Mouse (Mus musculus) ES-E14 (cell line): ENCODE measurements around the gene Smc5. TPM values are rescaled to one million over a fixed set of nuclear protein-coding genes. Genes with fewer than 3 reads are reported as not detected.

Experiments used
- DNase-seq: peaks from one replicate; pipeline ENCODE4 v3.0.0-alpha.2; 2013; ENCODE audit warnings: low read depth, low spot score
- H3K27ac ChIP-seq: 2 replicates; pipeline ENCODE4 v1.5.1; 2012; ENCODE audit warnings: low read depth, mild to moderate bottlenecking, low read length, moderate library complexity, mixed read lengths; ENCODE audit not compliant: poor library complexity, insufficient read depth, severe bottlenecking
- H3K36me3 ChIP-seq: 2 replicates; pipeline ENCODE4 v1.6.1; 2012; ENCODE audit warnings: mild to moderate bottlenecking, low read length, moderate library complexity, mixed read lengths; ENCODE audit not compliant: control insufficient read depth, poor library complexity, insufficient read depth, severe bottlenecking
- H3K4me1 ChIP-seq, 2 experiments: fragments of 150-350 bp in 1 of 2; sonication (generic) in 1 of 2; 2 replicates each; pipeline ENCODE4 v1.6.1; 2012; ENCODE audit warnings: low read length in 2 of 2, mild to moderate bottlenecking in 1 of 2, mixed read lengths in 1 of 2; ENCODE audit not compliant: control insufficient read depth in 2 of 2, insufficient read depth in 2 of 2, poor library complexity in 1 of 2
- H3K4me3 ChIP-seq, 2 experiments: fragments of 150-350 bp in 1 of 2; sonication (generic) in 1 of 2; 2 replicates each; pipeline ENCODE4 v1.5.1; 2012; ENCODE audit warnings: low read length in 2 of 2, low read depth in 1 of 2, mild to moderate bottlenecking in 1 of 2, mixed read lengths in 1 of 2; ENCODE audit not compliant: insufficient read depth in 1 of 2, poor library complexity in 1 of 2, severe bottlenecking in 1 of 2
- H3K9ac ChIP-seq: 2 replicates; pipeline ENCODE4 v1.6.1; 2012; ENCODE audit warnings: low read depth, mild to moderate bottlenecking, low read length, mixed read lengths; ENCODE audit not compliant: poor library complexity, insufficient read depth, severe bottlenecking
- H3K9me3 ChIP-seq: fragments of 150-350 bp; sonication (generic); 2 replicates; pipeline ENCODE4 v1.6.1; 2012; ENCODE audit warnings: low read depth, mild to moderate bottlenecking, low read length; ENCODE audit not compliant: control insufficient read depth, insufficient read depth
- CHD2 ChIP-seq: IDR thresholded peaks from 2 replicates; pipeline ENCODE4 v1.6.1; 2014; ENCODE audit warnings: mild to moderate bottlenecking, low read depth, low read length, inconsistent platforms
- HCFC1 ChIP-seq: IDR thresholded peaks from 2 replicates; pipeline ENCODE4 v1.6.1; 2012; ENCODE audit warnings: low read length, inconsistent platforms, borderline replicate concordance; ENCODE audit not compliant: insufficient read depth
- MAFK ChIP-seq: IDR thresholded peaks from 2 replicates; pipeline ENCODE4 v1.6.1; 2014; ENCODE audit warnings: mild to moderate bottlenecking, low read depth, low read length, inconsistent platforms; ENCODE audit not compliant: insufficient read depth
- ZC3H11A ChIP-seq: IDR thresholded peaks from 2 replicates; pipeline ENCODE4 v1.6.1; 2012; ENCODE audit warnings: low read depth, mild to moderate bottlenecking, inconsistent platforms, low read length, borderline replicate concordance
- ZNF384 ChIP-seq: IDR thresholded peaks from 2 replicates; pipeline ENCODE4 v1.6.1; 2012; ENCODE audit warnings: low read depth, low read length, inconsistent platforms
- in situ Hi-C, 2 experiments: fragments of 600-800 bp; cut with MboI; formaldehyde crosslinking; loops; one replicate each; pipeline ENCODE4 v1.15.1; 2025; ENCODE audit warnings: low sequenced_read_pairs in 2 of 2, inconsistent platforms in 1 of 2; ENCODE audit not compliant: unreplicated experiment in 2 of 2
- total RNA-seq: library from RNA; depleted of rRNA; stranded (reverse); fragments of 300-350 nt; gene quantifications from 2 replicates; pipeline ENCODE4 v1.2.3, GENCODE M21; 2012

Gene Smc5
- total RNA-seq, 1 experiment, result 57.8 TPM

DNA sequence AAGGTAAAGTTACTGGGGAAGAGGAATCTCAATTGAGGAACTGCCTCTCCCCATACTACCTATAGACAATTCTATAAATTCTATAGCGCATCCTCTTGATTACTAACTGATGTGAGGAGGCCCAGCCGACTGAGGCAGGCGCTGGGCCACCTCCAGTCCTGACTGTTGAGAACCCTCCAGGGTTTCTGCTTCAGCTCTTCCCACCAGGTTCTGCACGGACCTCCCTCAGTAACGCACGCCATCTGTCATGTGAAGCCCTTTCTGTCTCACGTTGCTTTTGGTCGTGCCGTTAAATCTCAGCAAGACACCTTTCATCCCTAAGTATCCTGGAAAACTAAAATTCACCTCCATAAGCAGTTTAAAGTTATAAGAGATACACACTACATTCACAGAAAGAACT is 16.9 kb downstream of the Smc5 start:
- Histone ChIP-seq H3K4me3 (no peak overlapping the region), H3K4me1 (no peaks in the 10 kb centered on the region), H3K36me3 (peaks cover 9% of the 10 kb centered on the region), H3K9me3 (no peaks in the 10 kb centered on the region), H3K27ac (no peak overlapping the region), H3K9ac (no peak overlapping the region)
- TF ChIP-seq CHD2 (no peak), MAFK (no peak), ZC3H11A (no peak), HCFC1 (no peak), ZNF384 (no peak)
- no peak for DNase-seq
- in situ Hi-C loops, result no loop called here

GRCm38 (mm10) chr19:23246473-23246872 is 27.2 kb downstream of the Smc5 start:
- DNase-seq, result no peak
- TF ChIP-seq ZC3H11A (no peak), MAFK (no peak), ZNF384 (no peak), CHD2 (no peak), HCFC1 (no peak)
- H3K9ac ChIP-seq, result no peak overlapping the region
- H3K27ac ChIP-seq, result no peak overlapping the region
- in situ Hi-C loops, result no loop called here
- no peaks in the 10 kb centered on the region for H3K9me3 ChIP-seq
- H3K4me1 ChIP-seq, result no peaks in the 10 kb centered on the region
- H3K4me3 ChIP-seq, result no peak overlapping the region
- H3K36me3 ChIP-seq, result peaks cover 6% of the 10 kb centered on the region

DNA sequence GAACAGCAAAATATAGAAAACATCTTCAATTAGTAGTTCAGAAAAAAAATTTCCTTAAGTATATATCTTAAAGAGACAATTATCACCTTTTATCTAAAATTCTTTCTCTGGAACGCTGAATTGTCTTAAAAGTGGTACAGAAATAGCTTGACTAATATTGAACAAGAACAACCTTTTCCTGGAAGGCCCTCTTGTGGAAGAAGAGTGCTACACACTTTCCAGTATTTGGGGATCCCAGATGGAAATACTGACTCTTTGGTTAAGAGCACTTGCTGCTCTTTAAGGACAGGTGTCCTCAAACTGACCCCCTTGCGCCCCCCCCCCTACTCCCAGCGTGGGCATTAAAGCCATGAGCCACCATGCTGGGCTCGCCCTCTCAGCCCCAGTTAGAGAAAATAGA is 48.6 kb downstream of the Smc5 start:
- Histone ChIP-seq H3K4me1 (no peaks in the 10 kb centered on the region), H3K9me3 (no peaks in the 10 kb centered on the region), H3K27ac (no peak overlapping the region), H3K9ac (no peak overlapping the region), H3K4me3 (no peak overlapping the region), H3K36me3 (peaks cover 4% of the 10 kb centered on the region)
- peak; percentile 16 for DNase-seq
- in situ Hi-C loops, result no loop called here
- no peak for TF ChIP-seq CHD2
- no peak for TF ChIP-seq MAFK
- peak; percentile 85 for TF ChIP-seq ZC3H11A

DNA sequence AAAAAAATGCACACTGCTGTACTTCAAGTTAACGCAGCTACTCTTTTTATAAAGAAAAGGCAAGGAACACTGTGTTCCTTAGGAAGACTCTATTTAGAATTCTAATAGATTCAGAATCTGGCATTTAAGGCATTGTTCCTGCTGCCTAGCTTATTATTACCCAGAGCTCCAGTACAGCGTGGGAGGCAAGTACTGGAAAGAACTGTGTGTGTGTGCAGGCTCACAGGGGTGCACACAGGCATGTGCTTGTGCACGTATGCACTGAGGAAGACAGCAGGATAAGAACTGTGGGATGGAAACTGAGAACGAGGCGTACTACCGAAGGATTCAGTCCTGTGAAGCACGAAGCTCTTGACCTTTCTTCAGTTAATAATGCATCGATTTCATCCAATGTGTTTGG is 59.4 kb downstream of the Smc5 start:
- no peak overlapping the region for H3K4me3 ChIP-seq
- in situ Hi-C loops, result no loop called here
- 0 out of 2 replicates have a peak, but pooled peaks cover 2% of the 10 kb centered on the region for H3K9me3 ChIP-seq
- no peaks in the 10 kb centered on the region for H3K4me1 ChIP-seq
- no peak overlapping the region for H3K27ac ChIP-seq
- H3K36me3 ChIP-seq, result peaks cover 5% of the 10 kb centered on the region
- TF ChIP-seq ZNF384 (no peak), HCFC1 (no peak), CHD2 (no peak), MAFK (no peak), ZC3H11A (no peak)
- DNase-seq, result no peak
- no peak overlapping the region for H3K9ac ChIP-seq

GRCm38 (mm10) chr19:23211325-23211724 is 62.4 kb downstream of the Smc5 start:
- H3K4me1 ChIP-seq, result no peaks in the 10 kb centered on the region
- in situ Hi-C loops, result no loop called here
- no peak for TF ChIP-seq MAFK
- TF ChIP-seq ZC3H11A, result no peak
- TF ChIP-seq CHD2, result no peak
- TF ChIP-seq HCFC1, result no peak
- no peak for TF ChIP-seq ZNF384
- no peak overlapping the region for H3K9ac ChIP-seq
- H3K4me3 ChIP-seq, result no peak overlapping the region
- DNase-seq, result no peak
- peaks cover 5% of the 10 kb centered on the region for H3K36me3 ChIP-seq
- H3K27ac ChIP-seq, result no peak overlapping the region
- H3K9me3 ChIP-seq, result no peaks in the 10 kb centered on the region
